Mouse (Mus musculus) midbrain, postnatal 0 days (tissue): ENCODE results near the gene Echdc3. TPM values are rescaled to one million over a fixed set of nuclear protein-coding genes. Genes with fewer than 3 reads are reported as not detected.

Source experiments
- ATAC-seq: fragments of 200-750 bp; cut with Nextera tagmentation; 2 replicates; pipeline ENCODE4 v1.8.0; 2017; ENCODE audit warnings: moderate number of reproducible peaks, mild to moderate bottlenecking, moderate TSS enrichment, moderate library complexity; ENCODE audit not compliant: low FRiP score
- DNase-seq: peaks from one replicate; pipeline ENCODE4 v3.0.0-alpha.2; 2015; ENCODE audit warnings: low spot score
- H3K27ac ChIP-seq: fragments of 300-500 bp; sonication (generic); 2 replicates; pipeline ENCODE4 v1.5.1; 2014; ENCODE audit warnings: low read depth, mild to moderate bottlenecking, low read length, mixed read lengths
- H3K27me3 ChIP-seq: fragments of 300-500 bp; sonication (generic); 2 replicates; pipeline ENCODE4 v1.6.1; 2014; ENCODE audit warnings: low read length, control low read depth, mixed read lengths; ENCODE audit not compliant: insufficient read depth
- H3K36me3 ChIP-seq: fragments of 300-500 bp; sonication (generic); 2 replicates; pipeline ENCODE4 v1.6.1; 2014; ENCODE audit warnings: low read length, control low read depth, mixed read lengths; ENCODE audit not compliant: insufficient read depth
- H3K4me1 ChIP-seq: fragments of 300-500 bp; sonication (generic); 2 replicates; pipeline ENCODE4 v1.6.1; 2014; ENCODE audit warnings: mild to moderate bottlenecking, control low read depth, antibody characterized with exemption, low read length, mixed read lengths; ENCODE audit not compliant: insufficient read depth
- H3K4me2 ChIP-seq: fragments of 300-500 bp; sonication (generic); 2 replicates; pipeline ENCODE4 v1.6.1; 2014; ENCODE audit warnings: low read depth, mild to moderate bottlenecking, low read length, mixed read lengths; ENCODE audit not compliant: poor library complexity, severe bottlenecking
- H3K4me3 ChIP-seq: fragments of 300-500 bp; sonication (generic); 2 replicates; pipeline ENCODE4 v1.5.1; 2014; ENCODE audit warnings: low read depth, mild to moderate bottlenecking, low read length, moderate library complexity
- H3K9ac ChIP-seq: fragments of 300-500 bp; sonication (generic); replicated peaks from 2 replicates; pipeline ENCODE4 v1.6.1; 2014; ENCODE audit warnings: mild to moderate bottlenecking, low read length, moderate library complexity, mixed read lengths; ENCODE audit not compliant: poor library complexity, severe bottlenecking
- H3K9me3 ChIP-seq: fragments of 300-500 bp; sonication (generic); 2 replicates; pipeline ENCODE4 v1.6.1; 2016; ENCODE audit warnings: low read length, control low read depth
- CTCF ChIP-seq: IDR thresholded peaks from 2 replicates; pipeline ENCODE4 v1.5.1; 2016; ENCODE audit warnings: antibody characterized with exemption, mild to moderate bottlenecking
- WGBS: fragments of 180-500 bp; shearing (Covaris S2); extraction: QIAGEN DNeasy Blood & Tissue Kit; methylation state at CpG from one replicate; pipeline ENCODE4 v1.1.7; 2014; 5-methylcytosine and 5-hydroxymethylcytosine counted together
- polyA plus RNA-seq: library from polyadenylated mRNA; unstranded; fragments of >200 nt; fragmentation: Nextera tagmentation; extraction: Ambion mirVana; gene quantifications from 2 replicates; pipeline ENCODE4 v1.2.1, GENCODE M21; 2015
- total RNA-seq: library from RNA; depleted of rRNA; stranded (reverse); fragments of >200 nt; gene quantifications from 2 replicates; pipeline ENCODE4 v1.2.3, GENCODE M21; 2014

The Echdc3 gene
- total and polyA plus RNA-seq, 2 experiments from 2014 or later = 1.0 to 1.5 TPM

DNA sequence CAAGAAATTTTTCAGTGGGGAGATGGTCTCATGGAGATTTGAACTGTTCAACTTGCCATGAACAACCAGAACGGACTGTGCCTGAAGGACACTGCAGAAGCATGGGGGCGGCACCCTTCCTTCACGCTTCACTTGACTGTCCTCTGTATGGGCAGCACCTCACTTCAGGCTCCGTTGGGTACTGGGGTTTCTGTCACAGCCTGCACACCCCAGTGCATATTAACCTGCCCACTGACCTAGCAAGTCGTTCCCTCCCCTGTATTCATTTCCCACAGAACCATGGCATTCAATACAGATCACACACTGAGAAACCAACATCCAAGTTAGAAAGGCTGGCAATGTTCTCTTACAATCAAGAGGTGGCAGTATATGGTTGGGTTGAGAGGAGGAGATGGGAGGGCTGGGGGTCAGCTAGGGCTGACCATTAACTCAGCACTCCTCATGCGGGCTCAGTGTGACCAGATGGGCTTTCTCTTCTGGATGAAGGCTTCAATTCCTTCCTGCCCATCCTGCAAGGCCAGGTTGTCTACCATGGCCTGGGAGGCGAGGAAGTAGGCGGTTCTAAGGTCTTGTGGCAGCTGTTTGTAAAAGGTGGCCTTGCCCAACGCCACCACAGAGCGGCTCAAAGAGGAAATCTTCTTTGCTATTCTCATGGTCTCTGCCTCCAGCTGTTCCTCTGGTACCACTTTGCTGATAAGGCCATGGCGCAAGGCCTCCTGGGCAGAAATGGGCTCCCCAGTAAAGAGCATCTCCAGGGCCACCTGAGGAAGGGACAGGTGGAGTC, 23.8 kb downstream of the Echdc3 start:
- H3K27me3 ChIP-seq = no peaks in the 10 kb centered on the region
- no peak overlapping the region for H3K4me3 ChIP-seq
- peaks cover 7% of the 10 kb centered on the region; the same call in 1 of the 2 replicates for H3K4me1 ChIP-seq
- H3K4me2 ChIP-seq = no peak overlapping the region
- H3K9me3 ChIP-seq = no peaks in the 10 kb centered on the region
- no peaks in the 10 kb centered on the region for H3K36me3 ChIP-seq
- WGBS = 79% methylated on average over 11 of the region's 11 CpGs
- H3K9ac ChIP-seq = no peak overlapping the region
- no peak for TF ChIP-seq CTCF
- DNase-seq (no peak), ATAC-seq (no peak)
- H3K27ac ChIP-seq = no peak overlapping the region

DNA sequence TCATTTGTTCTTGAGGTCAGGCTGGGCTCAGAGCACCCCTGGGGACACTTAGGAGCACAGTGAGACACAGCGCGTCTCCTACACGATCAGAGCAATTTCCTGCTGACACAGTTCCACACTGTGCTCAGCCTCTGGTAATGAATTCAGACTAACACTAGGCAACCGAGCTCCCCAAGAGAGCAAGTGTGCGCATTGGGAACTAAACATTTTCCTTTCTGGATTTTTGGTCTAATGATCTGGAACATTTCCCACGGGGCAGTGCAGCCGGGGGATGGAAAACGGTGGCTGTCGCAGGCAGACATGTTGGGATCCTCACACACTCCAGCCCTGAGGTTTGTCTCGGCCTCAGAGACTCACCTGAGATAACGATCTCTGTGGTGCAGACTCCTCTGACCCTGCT, 25.4 kb downstream of the Echdc3 start:
- Histone ChIP-seq H3K9me3 (no peaks in the 10 kb centered on the region), H3K27me3 (no peaks in the 10 kb centered on the region), H3K36me3 (no peaks in the 10 kb centered on the region), H3K4me2 (no peak overlapping the region), H3K27ac (0 out of 2 replicates have a peak overlapping the region, but pooled peaks have one; percentile 14), H3K9ac (no peak overlapping the region), H3K4me3 (no peak overlapping the region), H3K4me1 (peaks cover 7% of the 10 kb centered on the region; the same call in 1 of the 2 replicates)
- ATAC-seq = peak; percentile 61; the same call in 1 of the 2 replicates
- peak; percentile 54 for DNase-seq
- TF ChIP-seq CTCF = no peak
- WGBS = 38% methylated on average over 11 of the region's 11 CpGs

GRCm38 (mm10) chr2:6186913-6187312, 25.9 kb downstream of the Echdc3 start:
- H3K4me1 ChIP-seq = peaks cover 7% of the 10 kb centered on the region; the same call in 1 of the 2 replicates
- H3K9me3 ChIP-seq = no peaks in the 10 kb centered on the region
- H3K27ac ChIP-seq = 0 out of 2 replicates have a peak overlapping the region, but pooled peaks have one; percentile 14
- H3K9ac ChIP-seq = no peak overlapping the region
- H3K4me3 ChIP-seq = no peak overlapping the region
- WGBS = 38% methylated on average over 4 of the region's 4 CpGs
- ATAC-seq (no peak), DNase-seq (no peak)
- TF ChIP-seq CTCF = 0 out of 2 replicates have a peak, but pooled peaks have one; percentile 12
- H3K4me2 ChIP-seq = no peak overlapping the region
- no peaks in the 10 kb centered on the region for H3K27me3 ChIP-seq
- H3K36me3 ChIP-seq = no peaks in the 10 kb centered on the region

DNA sequence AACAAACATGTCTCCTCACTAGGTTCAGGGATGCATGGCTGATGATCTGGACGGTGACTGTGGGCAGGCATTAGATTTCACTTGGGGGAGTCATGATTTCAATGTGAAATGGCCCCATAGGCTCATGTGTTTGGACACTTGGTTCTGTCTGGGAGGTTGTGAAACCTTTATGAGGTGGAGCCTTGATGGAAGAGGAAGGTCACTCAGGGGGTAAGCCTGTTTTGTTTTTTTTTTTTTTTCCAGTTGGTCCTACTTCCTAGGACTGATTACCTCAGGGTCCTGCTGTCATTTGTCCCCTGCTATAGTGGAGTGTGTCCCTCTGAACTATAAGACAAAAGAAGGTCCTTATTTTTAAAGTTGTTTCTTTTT, 33.1 kb downstream of the Echdc3 start:
- no peaks in the 10 kb centered on the region for H3K4me1 ChIP-seq
- H3K9me3 ChIP-seq = no peaks in the 10 kb centered on the region
- TF ChIP-seq CTCF = no peak
- H3K27me3 ChIP-seq = no peaks in the 10 kb centered on the region
- DNase-seq = no peak
- H3K36me3 ChIP-seq = no peaks in the 10 kb centered on the region
- WGBS = 97% methylated on average over 1 of the region's 1 CpGs
- H3K4me3 ChIP-seq = no peak overlapping the region
- no peak overlapping the region for H3K9ac ChIP-seq
- ATAC-seq = no peak
- H3K27ac ChIP-seq = no peak overlapping the region
- H3K4me2 ChIP-seq = no peak overlapping the region

DNA sequence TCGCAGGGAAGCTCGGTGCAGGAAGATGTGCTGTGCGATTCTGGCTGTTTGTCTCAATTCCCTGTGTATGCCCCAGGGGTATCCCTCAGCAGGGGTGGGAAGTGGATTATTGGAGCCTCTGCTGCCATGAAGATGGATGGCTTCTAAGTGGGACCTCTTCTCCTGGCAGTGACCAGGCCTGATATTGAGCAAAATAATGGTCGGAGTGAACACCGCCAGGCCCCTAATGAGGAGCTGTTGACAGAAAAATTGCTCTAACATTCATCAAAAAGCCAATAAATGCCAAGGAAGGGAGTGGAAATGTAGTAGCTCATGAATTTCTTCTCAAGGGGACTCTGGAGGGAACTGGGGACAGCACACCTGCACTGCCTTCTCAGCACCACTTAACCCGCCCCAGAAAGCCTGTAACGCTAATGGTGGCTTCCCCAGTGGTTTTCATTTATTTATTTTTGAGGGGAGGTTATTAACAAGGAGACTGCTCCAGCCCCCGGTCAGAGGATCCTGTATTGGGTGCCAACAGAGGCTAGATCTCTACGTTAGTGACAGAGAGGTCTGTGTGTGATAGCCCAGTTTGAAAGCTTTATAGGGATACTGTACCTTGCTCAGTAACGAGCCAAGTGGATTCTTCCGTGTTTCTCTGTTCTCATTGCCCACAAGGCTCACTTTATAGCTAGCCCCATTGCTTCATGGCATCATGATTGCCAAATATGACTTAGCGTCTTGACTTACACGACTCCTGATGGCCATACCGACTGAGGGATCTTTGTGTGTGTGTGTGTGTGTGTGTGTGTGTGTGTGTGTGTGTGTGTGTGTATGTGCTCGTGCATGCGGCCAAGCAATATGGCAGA, 33.7 kb downstream of the Echdc3 start:
- no peak for ATAC-seq

More for the DNA sequence above, 33.7 kb downstream of the Echdc3 start:
- no peaks in the 10 kb centered on the region for H3K9me3 ChIP-seq
- DNase-seq = no peak
- no peak overlapping the region for H3K4me3 ChIP-seq
- no peak for TF ChIP-seq CTCF
- no peaks in the 10 kb centered on the region for H3K36me3 ChIP-seq
- H3K27ac ChIP-seq = no peak overlapping the region
- no peaks in the 10 kb centered on the region for H3K4me1 ChIP-seq
- H3K27me3 ChIP-seq = no peaks in the 10 kb centered on the region
- no peak overlapping the region for H3K9ac ChIP-seq
- WGBS = 89% methylated on average over 16 of the region's 16 CpGs
- no peak overlapping the region for H3K4me2 ChIP-seq
